Mouse (Mus musculus): ENCODE measurements around the gene Zc3h12d. TPM values are rescaled to one million over a fixed set of nuclear protein-coding genes. Genes with fewer than 3 reads are reported as not detected.
A peak's percentile ranks its signal among the peaks of the same experiment; 100 is the strongest.

Gene Zc3h12d
- polyA plus RNA-seq, 1 experiment from 2014 or later, result 0.17 TPM

DNA sequence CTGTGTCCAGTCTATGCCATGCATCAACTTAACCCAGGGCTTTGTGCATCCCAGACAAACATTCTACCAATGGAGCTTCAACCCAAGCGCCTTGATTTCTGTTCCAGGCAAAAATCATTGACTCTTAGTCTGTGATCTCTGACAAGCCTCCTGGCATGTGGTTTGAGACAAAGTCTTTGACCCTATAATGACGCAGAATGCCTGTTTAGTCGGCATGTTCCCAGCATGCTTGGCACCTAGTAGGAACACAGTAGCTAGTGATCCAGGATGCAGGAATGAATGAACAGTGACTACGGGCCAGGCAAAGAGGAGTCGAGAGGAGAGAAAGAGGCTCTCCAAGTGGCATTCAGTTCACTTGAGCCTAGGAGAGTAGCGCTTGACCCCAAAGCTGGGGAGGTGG lies 31.1 kb downstream of the Zc3h12d start:
- DNase-seq (ENCODE audit: low spot score) (no peak), ATAC-seq (ENCODE audit: low FRiP score, low TSS enrichment) (no peak)
- no peak overlapping the region for H3K9ac ChIP-seq (ENCODE audit: low read length)
- no peaks in the 10 kb centered on the region for H3K27me3 ChIP-seq (ENCODE audit: control insufficient read depth, insufficient read depth, low read length)
- no peak for TF ChIP-seq CTCF (IDR thresholded peaks at IDR 0.05; ENCODE audit: low read depth)
- TF ChIP-seq EP300 (optimal IDR thresholded peaks at IDR 0.05), result no peak
- H3K27ac ChIP-seq (replicated peaks), result no peak overlapping the region
- H3K4me1 ChIP-seq (replicated peaks; ENCODE audit: control insufficient read depth, insufficient read depth), result no peaks in the 10 kb centered on the region
- no peaks in the 10 kb centered on the region for H3K36me3 ChIP-seq (ENCODE audit: control insufficient read depth, insufficient read depth, low read length)
- 91% methylated on average over 6 of the region's 6 CpGs for WGBS
- no peak overlapping the region for H3K4me3 ChIP-seq (ENCODE audit: low read depth, low read length)
- H3K4me2 ChIP-seq (replicated peaks; ENCODE audit: low read depth), result no peak overlapping the region
- H3K9me3 ChIP-seq (ENCODE audit: control insufficient read depth, low read length), result no peaks in the 10 kb centered on the region

- ATAC-seq (ENCODE audit: low FRiP score, low TSS enrichment), result 0 out of 2 replicates have a peak, but pooled peaks have one; percentile 29
- Histone ChIP-seq H3K27me3 (ENCODE audit: control insufficient read depth, insufficient read depth, low read length) (no peaks in the 10 kb centered on the region), H3K36me3 (ENCODE audit: control insufficient read depth, insufficient read depth, low read length) (no peaks in the 10 kb centered on the region), H3K4me3 (ENCODE audit: low read depth, low read length) (no peak overlapping the region), H3K27ac (replicated peaks) (no peak overlapping the region), H3K9me3 (ENCODE audit: control insufficient read depth, low read length) (no peaks in the 10 kb centered on the region), H3K9ac (ENCODE audit: low read length) (no peak overlapping the region), H3K4me1 (replicated peaks; ENCODE audit: control insufficient read depth, insufficient read depth) (no peaks in the 10 kb centered on the region), H3K4me2 (replicated peaks; ENCODE audit: low read depth) (no peak overlapping the region; the same call in 1 of the 2 replicates)
- TF ChIP-seq CTCF (IDR thresholded peaks at IDR 0.05; ENCODE audit: low read depth) (no peak), EP300 (optimal IDR thresholded peaks at IDR 0.05) (no peak)
- 51% methylated on average over 6 of the region's 6 CpGs for WGBS
- DNase-seq (ENCODE audit: low spot score), result no peak
Observed at GRCm38 (mm10) chr10:7864184-7864583, 31.9 kb downstream of the Zc3h12d start.

DNA sequence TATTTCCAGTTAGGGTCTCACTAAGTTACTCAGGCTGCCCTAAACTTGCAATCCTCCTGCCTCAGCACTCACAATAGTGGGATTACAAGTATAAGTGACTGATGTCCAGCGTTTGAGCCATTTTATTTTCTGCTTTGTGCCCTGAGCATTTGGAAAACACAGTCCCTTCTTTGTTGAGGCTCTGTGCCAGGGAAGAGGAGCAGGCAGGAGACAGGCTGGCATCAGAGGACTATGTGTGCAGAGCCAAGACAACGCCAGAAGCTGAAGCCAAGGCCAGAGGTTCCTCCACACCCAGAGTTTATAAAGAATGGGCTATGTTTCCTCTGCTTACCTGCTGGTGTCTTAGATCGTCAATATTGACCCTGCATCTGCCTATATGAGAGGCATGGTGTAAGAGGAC lies 32.5 kb downstream of the Zc3h12d start:
- H3K4me1 ChIP-seq (replicated peaks; ENCODE audit: control insufficient read depth, insufficient read depth), result no peaks in the 10 kb centered on the region
- no peaks in the 10 kb centered on the region for H3K36me3 ChIP-seq (ENCODE audit: control insufficient read depth, insufficient read depth, low read length)
- H3K27ac ChIP-seq (replicated peaks), result no peak overlapping the region
- no peak overlapping the region for H3K4me3 ChIP-seq (ENCODE audit: low read depth, low read length)
- DNase-seq (ENCODE audit: low spot score) (no peak), ATAC-seq (ENCODE audit: low FRiP score, low TSS enrichment) (no peak)
- H3K27me3 ChIP-seq (ENCODE audit: control insufficient read depth, insufficient read depth, low read length), result no peaks in the 10 kb centered on the region
- TF ChIP-seq EP300 (optimal IDR thresholded peaks at IDR 0.05), result no peak
- no peak for TF ChIP-seq CTCF (IDR thresholded peaks at IDR 0.05; ENCODE audit: low read depth)
- no peak overlapping the region for H3K9ac ChIP-seq (ENCODE audit: low read length)
- no peaks in the 10 kb centered on the region for H3K9me3 ChIP-seq (ENCODE audit: control insufficient read depth, low read length)
- H3K4me2 ChIP-seq (replicated peaks; ENCODE audit: low read depth), result no peak overlapping the region
- WGBS, result 74% methylated on average over 3 of the region's 3 CpGs

DNA sequence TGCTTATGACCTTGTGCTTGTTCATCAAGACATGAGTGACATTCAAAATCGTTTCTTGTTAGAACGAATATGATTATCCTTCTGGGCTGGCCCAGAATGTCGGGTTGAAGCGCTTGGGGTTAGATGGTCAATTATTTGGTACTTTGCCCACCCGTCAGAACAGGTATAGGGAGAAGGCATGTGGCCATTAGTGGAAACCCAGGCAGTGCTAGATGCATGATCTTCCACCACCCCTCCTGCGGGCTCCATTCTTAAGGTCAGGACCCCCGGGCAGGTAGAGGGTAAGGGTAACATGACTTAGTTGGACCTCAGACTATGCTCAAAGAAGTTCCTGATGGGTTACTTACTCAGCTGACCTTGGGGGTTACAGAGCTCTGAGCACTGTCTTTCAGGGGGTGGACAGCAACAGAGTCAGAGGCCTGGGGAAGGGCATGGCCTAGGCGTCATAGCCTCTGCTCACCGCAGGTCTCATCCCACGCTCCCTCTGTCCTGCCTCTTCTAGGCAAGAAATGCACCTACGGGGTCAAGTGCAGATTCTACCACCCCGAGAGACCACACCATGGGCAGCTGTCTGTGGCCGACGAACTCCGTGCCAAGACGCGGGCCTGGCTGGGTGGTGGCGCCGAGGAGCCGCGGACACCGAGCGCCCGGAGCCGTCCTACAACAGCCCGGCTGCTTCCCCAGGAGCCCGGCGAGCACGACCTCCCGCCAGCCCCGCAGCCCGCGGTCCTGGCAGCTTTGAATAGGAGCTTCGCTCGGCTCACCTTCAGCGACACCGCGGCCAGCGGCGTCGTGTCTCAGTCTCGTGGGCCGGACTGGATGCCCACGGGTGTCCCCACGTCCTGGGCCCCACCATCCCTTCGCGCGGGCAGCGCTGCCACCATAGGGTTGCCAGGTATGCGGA lies 34.7 kb downstream of the Zc3h12d start:
- 21% methylated on average over 50 of the region's 50 CpGs for WGBS
- no peak for TF ChIP-seq EP300 (optimal IDR thresholded peaks at IDR 0.05)
- TF ChIP-seq CTCF (IDR thresholded peaks at IDR 0.05; ENCODE audit: low read depth), result no peak
- no peaks in the 10 kb centered on the region for H3K4me1 ChIP-seq (replicated peaks; ENCODE audit: control insufficient read depth, insufficient read depth)
- H3K27ac ChIP-seq (replicated peaks), result no peak overlapping the region
- no peaks in the 10 kb centered on the region for H3K9me3 ChIP-seq (ENCODE audit: control insufficient read depth, low read length)
- no peak for ATAC-seq (ENCODE audit: low FRiP score, low TSS enrichment)
- H3K27me3 ChIP-seq (ENCODE audit: control insufficient read depth, insufficient read depth, low read length), result no peaks in the 10 kb centered on the region
- peak overlapping the region; percentile 52 for H3K4me2 ChIP-seq (replicated peaks; ENCODE audit: low read depth)
- H3K36me3 ChIP-seq (ENCODE audit: control insufficient read depth, insufficient read depth, low read length), result no peaks in the 10 kb centered on the region
- no peak for DNase-seq (ENCODE audit: low spot score)
- H3K9ac ChIP-seq (ENCODE audit: low read length), result peak overlapping the region; percentile 18; the same call in 1 of the 2 replicates
- peak overlapping the region; percentile 31 for H3K4me3 ChIP-seq (ENCODE audit: low read depth, low read length)

- 26% methylated on average over 21 of the region's 21 CpGs for WGBS
- Histone ChIP-seq H3K4me2 (replicated peaks; ENCODE audit: low read depth) (peak overlapping the region; percentile 52), H3K9me3 (ENCODE audit: control insufficient read depth, low read length) (no peaks in the 10 kb centered on the region), H3K4me1 (replicated peaks; ENCODE audit: control insufficient read depth, insufficient read depth) (no peaks in the 10 kb centered on the region), H3K36me3 (ENCODE audit: control insufficient read depth, insufficient read depth, low read length) (no peaks in the 10 kb centered on the region), H3K9ac (ENCODE audit: low read length) (peak overlapping the region; percentile 18; the same call in 1 of the 2 replicates), H3K4me3 (ENCODE audit: low read depth, low read length) (peak overlapping the region; percentile 31), H3K27ac (replicated peaks) (no peak overlapping the region), H3K27me3 (ENCODE audit: control insufficient read depth, insufficient read depth, low read length) (no peaks in the 10 kb centered on the region)
- TF ChIP-seq EP300 (optimal IDR thresholded peaks at IDR 0.05), result no peak
- TF ChIP-seq CTCF (IDR thresholded peaks at IDR 0.05; ENCODE audit: low read depth), result no peak
- DNase-seq (ENCODE audit: low spot score), result no peak
- ATAC-seq (ENCODE audit: low FRiP score, low TSS enrichment), result no peak; the same call in 1 of the 2 replicates
Observed at GRCm38 (mm10) chr10:7867666-7868030, 35.4 kb downstream of the Zc3h12d start.

- no peak for ATAC-seq (ENCODE audit: low FRiP score, low TSS enrichment)
- no peaks in the 10 kb centered on the region for H3K27me3 ChIP-seq (ENCODE audit: control insufficient read depth, insufficient read depth, low read length)
- H3K36me3 ChIP-seq (ENCODE audit: control insufficient read depth, insufficient read depth, low read length), result no peaks in the 10 kb centered on the region
- H3K4me3 ChIP-seq (ENCODE audit: low read depth, low read length), result no peak overlapping the region
- H3K4me1 ChIP-seq (replicated peaks; ENCODE audit: control insufficient read depth, insufficient read depth), result no peaks in the 10 kb centered on the region
- no peak overlapping the region for H3K9ac ChIP-seq (ENCODE audit: low read length)
- WGBS, result 75% methylated on average over 8 of the region's 8 CpGs
- TF ChIP-seq EP300 (optimal IDR thresholded peaks at IDR 0.05), result no peak
- DNase-seq (ENCODE audit: low spot score), result no peak
- no peaks in the 10 kb centered on the region for H3K9me3 ChIP-seq (ENCODE audit: control insufficient read depth, low read length)
- no peak overlapping the region for H3K27ac ChIP-seq (replicated peaks)
- H3K4me2 ChIP-seq (replicated peaks; ENCODE audit: low read depth), result no peak overlapping the region
Observed at GRCm38 (mm10) chr10:7869746-7870145, 37.5 kb downstream of the Zc3h12d start.

Data from stomach, postnatal 0 days (tissue).